Mouse (Mus musculus): ENCODE results near the gene Tspan17. TPM values are rescaled to one million over a fixed set of nuclear protein-coding genes. Genes with fewer than 3 reads are reported as not detected.

Gene Tspan17
- polyA plus RNA-seq, 1 experiment from 2014 or later, result 1.8 TPM

Other genes with a start within 250 kb of the Tspan17 start
- 66.8 and 69.3 TPM in 2 replicates for gene 4833439L19Rik, start 223.9 kb upstream of the Tspan17 start, polyA plus RNA-seq (2016; fragmentation: Nextera tagmentation; extraction: Ambion mirVana)
- 10.7 and 10.9 TPM in 2 replicates for gene Arl10, start 214.4 kb upstream of the Tspan17 start, polyA plus RNA-seq (2016; fragmentation: Nextera tagmentation; extraction: Ambion mirVana)
- 82.4 and 85.5 TPM in 2 replicates for gene Nop16, start 199.3 kb upstream of the Tspan17 start, polyA plus RNA-seq (2016; fragmentation: Nextera tagmentation; extraction: Ambion mirVana)
- 127 and 135 TPM in 2 replicates for gene Higd2a, start 199.2 kb upstream of the Tspan17 start, polyA plus RNA-seq (2016; fragmentation: Nextera tagmentation; extraction: Ambion mirVana)
- gene Cltb, start 178.0 kb upstream of the Tspan17 start, polyA plus RNA-seq (2016; fragmentation: Nextera tagmentation; extraction: Ambion mirVana), result 51.2 and 52.6 TPM in 2 replicates
- 35.3 and 39.9 TPM in 2 replicates for gene Faf2, start 167.6 kb upstream of the Tspan17 start, polyA plus RNA-seq (2016; fragmentation: Nextera tagmentation; extraction: Ambion mirVana)
- gene Rnf44, start 95.5 kb upstream of the Tspan17 start, polyA plus RNA-seq (2016; fragmentation: Nextera tagmentation; extraction: Ambion mirVana), result 36.8 and 38.4 TPM in 2 replicates
- 7.7 and 9.9 TPM in 2 replicates for gene Cdhr2, start 87.9 kb upstream of the Tspan17 start, polyA plus RNA-seq (2016; fragmentation: Nextera tagmentation; extraction: Ambion mirVana)
- gene Gprin1, start 39.5 kb upstream of the Tspan17 start, polyA plus RNA-seq (2016; fragmentation: Nextera tagmentation; extraction: Ambion mirVana), result 0.23 and 0.35 TPM in 2 replicates
- gene Sncb, start 22.8 kb upstream of the Tspan17 start, polyA plus RNA-seq (2016; fragmentation: Nextera tagmentation; extraction: Ambion mirVana), result not detected in 2 replicates
- not detected in 2 replicates for gene Eif4e1b, start 5.4 kb upstream of the Tspan17 start, polyA plus RNA-seq (2016; fragmentation: Nextera tagmentation; extraction: Ambion mirVana)
- gene Unc5a, start 160.0 kb downstream of the Tspan17 start, polyA plus RNA-seq (2016; fragmentation: Nextera tagmentation; extraction: Ambion mirVana), result 0.97 and 1.1 TPM in 2 replicates
- gene Hk3, start 232.0 kb downstream of the Tspan17 start, polyA plus RNA-seq (2016; fragmentation: Nextera tagmentation; extraction: Ambion mirVana), result 2.7 and 3.0 TPM in 2 replicates